8 mouse cellular contexts compared by ENCODE assay signal in the genomic region with DNA sequence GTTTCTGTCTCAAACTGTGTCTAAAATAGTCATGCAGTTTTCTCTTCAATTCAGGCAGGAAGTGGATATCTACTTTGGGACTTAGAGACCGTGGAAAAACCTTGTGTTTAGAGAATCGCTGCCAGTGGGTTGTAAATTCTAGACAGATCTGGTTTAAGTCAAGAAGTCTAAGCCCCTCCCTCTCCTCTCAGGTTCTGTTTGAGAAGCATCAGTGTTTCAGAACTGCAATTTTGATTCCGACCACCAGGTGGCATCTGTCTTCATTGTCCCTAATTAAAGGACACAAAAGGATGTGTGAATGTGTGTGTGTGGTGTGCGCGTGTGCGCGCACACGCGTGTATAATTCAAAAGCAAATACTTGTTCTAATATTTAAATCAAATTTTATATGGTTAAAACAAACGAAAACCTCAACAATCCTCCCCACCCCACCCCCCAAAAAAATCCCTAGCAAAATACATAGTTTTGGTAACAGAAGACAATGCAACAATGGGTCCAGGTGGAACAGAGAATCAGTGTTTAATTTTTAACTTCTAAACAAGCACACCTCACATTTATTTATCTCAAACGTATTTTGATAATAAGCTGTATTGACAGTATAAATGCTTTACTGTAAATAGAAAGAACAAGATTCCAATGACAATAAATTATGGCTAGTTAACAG. TPM values are rescaled to one million over a fixed set of nuclear protein-coding genes. Genes with fewer than 3 reads are reported as not detected.
A peak's percentile ranks its signal among the peaks of the same experiment; 100 is the strongest.
DNase-seq lines count a peak whose midpoint lies in the region; ATAC-seq and TF ChIP-seq lines count a peak whose summit lies in the region.

No protein-coding gene starts in this region.

- 12% methylated on average over 11 of the region's 11 CpGs for WGBS in cerebellum, adult 2 months
- 20% methylated on average over 11 of the region's 11 CpGs for WGBS in hindbrain, embryonic 14.5 days

- peak overlapping the region; percentile 38; the same call in 1 of the 2 replicates for H3K4me2 ChIP-seq in hindbrain, embryonic 14.5 days (replicated peaks)

- no peaks in the 10 kb centered on the region for H3K4me1 ChIP-seq in cerebellum, adult 2 months (ENCODE audit: control insufficient read depth, insufficient read depth, low read length)
- no peaks in the 10 kb centered on the region for H3K4me1 ChIP-seq in hindbrain, embryonic 14.5 days (replicated peaks; ENCODE audit: control insufficient read depth, insufficient read depth, low read length)

- H3K4me3 ChIP-seq in cerebellum, adult 2 months (replicated peaks; ENCODE audit: insufficient read depth, low read depth, low read length): no peak overlapping the region
- no peak overlapping the region for H3K4me3 ChIP-seq in hindbrain, embryonic 14.5 days (replicated peaks; ENCODE audit: low read length)

- no peaks in the 10 kb centered on the region for H3K27me3 ChIP-seq in cerebellum, adult 2 months (ENCODE audit: control insufficient read depth, insufficient read depth, low read length)
- H3K27me3 ChIP-seq in hindbrain, embryonic 14.5 days (ENCODE audit: control insufficient read depth, insufficient read depth, low read length): no peaks in the 10 kb centered on the region

- H3K9me3 ChIP-seq in hindbrain, embryonic 14.5 days (ENCODE audit: control insufficient read depth, low read length): no peaks in the 10 kb centered on the region

- H3K36me3 ChIP-seq in hindbrain, embryonic 14.5 days (replicated peaks; ENCODE audit: control insufficient read depth, insufficient read depth): no peaks in the 10 kb centered on the region

- peak; percentile 74 for ATAC-seq in hindbrain, embryonic 14.5 days (ENCODE audit: low FRiP score)

- peak; percentile 49; the same call in 1 of the 2 replicates for TF ChIP-seq CTCF in cerebellum, adult 2 months (IDR thresholded peaks at IDR 0.05; ENCODE audit: borderline replicate concordance, insufficient read depth, low read depth, low read length)

- TF ChIP-seq POLR2A in cerebellum, adult 2 months (IDR thresholded peaks at IDR 0.05; ENCODE audit: borderline replicate concordance, insufficient read depth, low read length): no peak

- peak; percentile 78 for DNase-seq in MN1 (ENCODE audit: low spot score)
- DNase-seq in cerebellum, adult 2 months: peak; percentile 68 to 76
- DNase-seq in frontal cortex, adult 2 months (ENCODE audit: extremely low spot score in 1 of 2, low spot score in 1 of 2): peak; percentile 53 to 90
- DNase-seq in hindbrain, embryonic 14.5 days (ENCODE audit: low spot score): peak; percentile 90
- DNase-seq in layer of hippocampus, postnatal 10 days (ENCODE audit: low spot score in 2 of 2): peak; percentile 80 to 81
- peak; percentile 78 for DNase-seq in lung, postnatal 14 days
- DNase-seq in retina, embryonic 14.5 days (ENCODE audit: low spot score): peak; percentile 90
- peak; percentile 56 to 66 for DNase-seq in thymus, postnatal 36 days

- H3K27ac ChIP-seq in cerebellum, adult 2 months (ENCODE audit: insufficient read depth, low read length): no peak overlapping the region
- H3K27ac ChIP-seq in hindbrain, embryonic 14.5 days: no peak overlapping the region

- H3K9ac ChIP-seq in hindbrain, embryonic 14.5 days: no peak overlapping the region

RNA-seq across cellular contexts. Expression of gene Armcx4, which starts 38.2 kb away (rescaled TPM):
- 15.2 and 15.8 TPM in 2 replicates for polyA plus RNA-seq in cerebellum, adult 2 months (2012; rRNA removed)
- 16.5 and 17.9 TPM in 2 replicates for polyA plus RNA-seq in frontal cortex, adult 2 months (2012; rRNA removed)
- 5.4 and 5.7 TPM in 2 replicates for polyA plus RNA-seq in hindbrain, embryonic 14.5 days (2014; fragmentation: Nextera tagmentation; extraction: Ambion mirVana)
- total RNA-seq in layer of hippocampus, postnatal 10 days (2021): 10 to 100 TPM; 51.9 to 57.1 TPM

RNA-seq across cellular contexts. Expression of gene Hnrnph2, which starts 47.2 kb away (rescaled TPM):
- polyA plus RNA-seq in cerebellum, adult 2 months (2012; rRNA removed): 104 and 107 TPM in 2 replicates
- 112 and 121 TPM in 2 replicates for polyA plus RNA-seq in frontal cortex, adult 2 months (2012; rRNA removed)
- polyA plus RNA-seq in hindbrain, embryonic 14.5 days (2014; fragmentation: Nextera tagmentation; extraction: Ambion mirVana): 90.2 and 102 TPM in 2 replicates
- total RNA-seq in layer of hippocampus, postnatal 10 days (2021): 100 to 1,000 TPM; 128 to 133 TPM

RNA-seq across cellular contexts. Expression of gene Gla, which starts 47.2 kb away (rescaled TPM):
- 8.7 and 9.5 TPM in 2 replicates for polyA plus RNA-seq in cerebellum, adult 2 months (2012; rRNA removed)
- polyA plus RNA-seq in frontal cortex, adult 2 months (2012; rRNA removed): 7.1 and 8.0 TPM in 2 replicates
- polyA plus RNA-seq in hindbrain, embryonic 14.5 days (2014; fragmentation: Nextera tagmentation; extraction: Ambion mirVana): 2.4 and 4.1 TPM in 2 replicates
- total RNA-seq in layer of hippocampus, postnatal 10 days (2021): 1 to 10 TPM; 6.9 to 7.8 TPM
